Mouse (Mus musculus) sigmoid colon, adult 10 weeks (tissue): Measurements from ENCODE around the gene Fam208a. TPM values are rescaled to one million over a fixed set of nuclear protein-coding genes. Genes with fewer than 3 reads are reported as not detected.

ENCODE experiments used
- polyA plus RNA-seq: library from polyadenylated mRNA; stranded (reverse); fragments of 350-450 nt; fragmentation: Illumina TruSeq; extraction: RNeasy Lipid Tissue Mini Kit (QIAGEN cat#74804); gene quantifications from one replicate; pipeline ENCODE4 v1.2.3, GENCODE M21; 2014; ENCODE audit warnings: low read depth, low replicate concordance

The Fam208a gene
- 124 TPM for polyA plus RNA-seq

DNA sequence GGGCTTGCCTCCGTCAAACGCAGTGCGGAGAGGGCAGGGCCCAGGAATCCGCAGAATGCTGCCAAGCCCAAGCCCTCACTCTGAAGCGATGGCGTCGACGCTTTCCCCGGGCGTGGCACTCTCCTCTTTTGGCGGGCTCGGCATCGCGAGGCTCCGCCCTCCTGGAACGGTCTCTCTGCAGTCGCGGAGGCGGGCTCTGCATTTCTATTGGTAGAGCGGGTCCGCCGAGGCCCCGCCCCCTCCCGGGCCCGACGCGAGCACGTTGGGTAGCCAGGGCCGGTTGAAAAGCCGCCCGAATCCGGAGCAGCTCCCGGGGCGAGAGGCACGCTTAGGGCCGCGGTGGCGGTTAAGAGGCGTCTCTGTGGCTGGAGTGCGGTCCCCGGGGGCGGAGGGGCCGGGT lies at the start of gene Fam208a:
Fam208a (plus strand) TSS at position 262 of the 400 bp plus-strand sequence.

DNA sequence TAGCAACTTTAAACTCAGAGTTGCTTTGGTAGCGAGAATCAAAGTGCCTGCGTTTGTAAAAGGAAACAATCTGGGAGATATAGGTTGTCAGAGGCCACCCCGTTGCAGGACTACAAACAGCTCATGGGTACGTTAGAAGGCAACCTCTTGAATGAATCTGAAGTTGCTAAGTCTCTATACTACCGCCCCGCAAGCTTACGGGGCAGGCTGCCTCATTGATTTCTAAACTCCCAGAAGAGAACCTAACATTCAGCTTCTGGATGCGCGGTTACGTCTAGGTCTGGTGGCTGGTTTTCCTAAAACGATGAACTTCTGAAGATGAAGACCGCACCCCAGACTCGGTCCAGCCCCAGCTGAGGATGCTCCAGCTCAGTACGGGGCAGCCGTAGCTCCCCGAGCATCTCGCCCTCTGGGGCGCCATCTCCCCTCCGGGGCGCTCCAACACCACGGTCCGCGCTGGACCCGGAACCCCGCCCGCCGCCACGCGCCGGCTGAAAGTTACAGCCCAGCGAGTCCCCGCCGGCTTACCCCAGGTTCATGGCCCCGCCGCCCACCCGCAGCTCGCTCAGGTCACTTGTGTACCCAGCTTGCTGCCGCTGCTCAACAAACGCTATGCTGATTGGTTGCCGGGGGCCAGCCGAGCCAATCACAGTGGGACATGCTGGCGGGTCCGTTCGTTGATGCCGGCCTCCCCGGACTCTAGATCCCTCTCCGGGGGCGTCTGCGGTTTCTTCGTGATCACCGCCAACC lies 79.4 kb downstream of the Fam208a start, which contains the start of gene Ccdc66:
Ccdc66 (minus strand) TSS at position 567 of the 750 bp plus-strand sequence.

Other genes starting within 250 kb of the Fam208a start
- gene Ccdc66, start 79.6 kb downstream of the Fam208a start, polyA plus RNA-seq = 32.6 TPM
- gene Erc2, start 193.6 kb downstream of the Fam208a start, polyA plus RNA-seq = 0.57 TPM